Mouse (Mus musculus) layer of hippocampus, adult 8-10 months (tissue): Measurements from ENCODE around the gene Dlx2. TPM values are rescaled to one million over a fixed set of nuclear protein-coding genes. Genes with fewer than 3 reads are reported as not detected.
A peak's percentile ranks its signal among the peaks of the same experiment; 100 is the strongest.

Experiments used
- DNase-seq, 2 experiments: peaks; one replicate each; pipeline ENCODE4 v3.0.0; 2022; ENCODE audit warnings: low spot score in 2 of 2
- total RNA-seq, 4 experiments: library from RNA; stranded (reverse); gene quantifications; 2 replicates each; pipeline ENCODE4 v1.2.4; 2022

Dlx2 gene
- total RNA-seq, 4 experiments from 2014 or later: 3.6 to 4.9 (median 4.7) TPM

GRCm38 (mm10) chr2:71540611-71541417, 5.7 kb downstream of the Dlx2 start:
- DNase-seq: no peak

GRCm38 (mm10) chr2:71534242-71535052, 12.1 kb downstream of the Dlx2 start:
- DNase-seq: no peak

GRCm38 (mm10) chr2:71533094-71533493, 13.5 kb downstream of the Dlx2 start:
- no peak for DNase-seq

- DNase-seq: no peak
Observed at GRCm38 (mm10) chr2:71531990-71532970, 14.3 kb downstream of the Dlx2 start.

- DNase-seq: no peak
Observed at GRCm38 (mm10) chr2:71531124-71531590, 15.4 kb downstream of the Dlx2 start.

- DNase-seq: no peak
Observed at GRCm38 (mm10) chr2:71530391-71531123, 16.0 kb downstream of the Dlx2 start.

- peak in 1 of 2 experiments; percentile 31 for DNase-seq
Observed at GRCm38 (mm10) chr2:71529511-71530351, 16.8 kb downstream of the Dlx2 start.

- no peak for DNase-seq
Observed at GRCm38 (mm10) chr2:71528714-71529510, 17.6 kb downstream of the Dlx2 start.

- no peak for DNase-seq
Observed at GRCm38 (mm10) chr2:71528014-71528713, 18.4 kb downstream of the Dlx2 start, which contains the start of gene Dlx1. Gene Dlx1 (plus strand): TSS chr2:71528113.

- DNase-seq: no peak
Observed at GRCm38 (mm10) chr2:71527323-71528013, 19.1 kb downstream of the Dlx2 start.

- DNase-seq: no peak
Observed at GRCm38 (mm10) chr2:71526595-71527322, 19.8 kb downstream of the Dlx2 start.

GRCm38 (mm10) chr2:71524763-71525162, 21.8 kb downstream of the Dlx2 start:
- no peak for DNase-seq

- no peak for DNase-seq
Observed at GRCm38 (mm10) chr2:71523431-71523830, 23.1 kb downstream of the Dlx2 start.

- DNase-seq: no peak
Observed at GRCm38 (mm10) chr2:71522871-71523270, 23.7 kb downstream of the Dlx2 start.

- no peak for DNase-seq
Observed at GRCm38 (mm10) chr2:71517466-71518099, 29.0 kb downstream of the Dlx2 start.

- no peak for DNase-seq
Observed at GRCm38 (mm10) chr2:71516995-71517394, 29.6 kb downstream of the Dlx2 start.
